Mouse (Mus musculus): ENCODE measurements around the gene Dmrta2.

Dmrta2 gene

DNA sequence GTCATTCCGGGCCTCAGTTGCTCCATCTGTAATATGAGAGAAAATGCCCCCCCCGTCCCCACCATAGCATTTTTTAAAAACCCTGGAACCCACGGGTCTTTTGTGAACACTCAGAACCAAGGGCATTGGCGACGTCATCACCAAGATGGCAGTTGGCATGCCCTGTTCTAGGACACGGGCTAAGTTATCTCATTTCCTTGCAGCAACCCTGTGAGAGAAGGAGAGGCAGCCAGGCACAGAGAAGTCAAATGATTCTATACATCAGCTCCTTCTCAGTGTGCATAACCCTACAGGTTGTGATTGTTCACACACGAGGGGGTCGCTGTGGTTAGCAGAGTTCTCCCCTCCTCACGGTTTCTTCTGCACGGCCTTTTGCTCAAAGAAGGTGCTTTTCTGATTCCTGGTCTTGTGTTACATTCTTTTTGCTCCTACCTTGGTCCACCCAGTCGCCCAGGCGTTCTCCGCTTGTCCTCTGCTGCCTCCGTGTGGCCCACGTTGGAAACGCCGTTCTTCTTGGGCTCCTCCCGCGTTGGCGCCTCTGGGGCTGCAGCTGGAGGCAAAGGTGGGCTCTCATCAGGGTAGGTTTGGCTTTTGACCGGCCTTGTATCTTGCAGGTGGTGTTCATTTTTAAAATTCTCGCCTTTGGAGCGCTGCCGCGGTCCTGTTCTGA lies 44.2 kb downstream of the Dmrta2 start:
- DNase-seq (ENCODE audit: low read depth, low spot score), result peak; percentile 81

- peak; percentile 79 for DNase-seq (ENCODE audit: low read depth, low spot score)
Measured at GRCm38 (mm10) chr4:110028461-110029188, 50.8 kb downstream of the Dmrta2 start.

- DNase-seq (ENCODE audit: low read depth, low spot score), result no peak
Measured at GRCm38 (mm10) chr4:110029446-110029845, 51.6 kb downstream of the Dmrta2 start.

All from brain, adult 2 months (tissue).